Mouse (Mus musculus) pancreas, adult 10 weeks (tissue): Measurements from ENCODE around the gene Catsper4. TPM values are rescaled to one million over a fixed set of nuclear protein-coding genes. Genes with fewer than 3 reads are reported as not detected.

ENCODE experiments used
- polyA plus RNA-seq: library from polyadenylated mRNA; stranded (reverse); fragments of 350-450 nt; fragmentation: Illumina TruSeq; extraction: RNeasy Lipid Tissue Mini Kit (QIAGEN cat#74804); gene quantifications from one replicate; pipeline ENCODE4 v1.2.3, GENCODE M21; 2015; ENCODE audit warnings: low read depth, low replicate concordance; ENCODE audit not compliant: insufficient read depth

The Catsper4 gene
- polyA plus RNA-seq = 0.65 TPM

DNA sequence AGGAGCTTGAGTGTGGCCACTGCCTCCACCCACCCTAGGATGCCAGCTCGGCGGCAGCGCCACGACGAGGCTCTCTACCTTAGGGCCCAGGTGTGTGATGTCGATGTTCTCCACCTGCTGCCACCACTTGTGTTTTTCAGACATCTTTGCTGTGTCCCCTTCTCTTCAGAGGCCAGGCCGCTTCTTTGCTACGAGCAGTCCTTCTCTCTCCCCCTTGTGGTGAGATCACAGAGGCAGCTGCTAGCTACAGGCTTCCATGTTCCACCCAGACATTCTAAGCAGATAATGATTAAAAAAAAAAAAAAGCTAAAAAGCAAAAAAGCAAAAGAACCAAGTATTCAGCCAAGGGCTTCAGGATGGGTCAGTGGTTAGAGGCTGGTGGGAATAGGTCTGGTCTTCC lies at the start of gene Catsper4:
TSS of gene Catsper4 (minus strand) at position 190 of the 400 bp plus-strand sequence.

DNA sequence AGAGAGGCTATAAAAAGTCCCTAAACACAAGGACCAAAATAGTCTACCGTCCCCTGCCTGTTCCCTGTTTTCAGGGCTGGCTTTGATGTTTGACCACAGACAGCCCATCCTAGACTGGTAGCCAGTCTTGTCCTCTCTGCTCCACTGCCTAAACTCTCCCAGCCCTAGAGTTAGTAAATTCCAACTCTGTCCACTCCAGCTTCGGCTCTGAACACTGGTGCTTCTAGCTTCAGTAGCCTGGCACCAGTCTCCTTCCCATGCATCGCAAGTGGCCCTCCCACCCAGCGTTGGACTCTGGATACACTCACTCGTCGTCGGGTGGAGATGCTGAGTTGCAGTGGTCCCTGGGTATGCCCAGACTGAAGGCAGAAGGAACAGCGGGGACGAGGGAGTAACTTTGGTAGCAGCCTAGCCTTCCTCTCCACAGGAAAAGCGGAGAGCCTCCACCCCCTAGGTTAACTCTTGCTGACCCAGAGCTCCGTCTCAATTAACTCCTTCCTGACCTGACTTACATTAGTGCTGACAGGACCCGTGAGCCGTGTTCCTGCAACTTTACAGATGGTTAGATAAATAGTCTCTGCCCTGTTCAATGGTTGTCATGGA lies 26.6 kb upstream of the Catsper4 start, which contains the start of gene Grrp1:
TSS of gene Grrp1 (minus strand) at position 385 of the 603 bp plus-strand sequence.

DNA sequence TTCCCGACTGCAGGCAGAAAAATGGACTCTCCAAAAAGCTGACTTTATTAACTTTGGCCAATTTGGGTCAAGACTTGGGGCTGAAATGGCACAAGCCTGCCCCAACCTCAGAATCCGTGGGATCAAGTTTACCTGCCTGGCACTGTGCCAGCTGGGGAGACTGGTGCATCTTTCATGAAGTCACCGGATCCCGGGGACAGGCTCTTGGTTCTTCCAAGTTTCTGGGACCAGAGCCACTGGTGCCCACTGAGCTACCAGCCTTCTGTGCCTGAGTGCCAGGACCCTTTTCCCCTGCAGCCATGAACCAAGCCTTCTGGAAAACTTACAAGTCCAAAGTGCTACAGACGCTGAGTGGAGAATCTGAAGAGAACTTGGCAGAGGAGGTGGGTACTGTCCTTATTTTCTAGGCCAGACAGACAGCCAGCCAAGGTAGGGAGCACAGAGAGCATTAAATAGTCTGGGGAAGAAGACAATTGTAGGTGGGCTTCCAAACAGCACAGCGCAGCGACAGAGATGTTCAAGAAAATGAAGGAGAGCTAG lies 19.6 kb upstream of the Catsper4 start, which contains the start of gene Gm30191:
TSS of gene Gm30191 (plus strand) at position 217 of the 540 bp plus-strand sequence.

DNA sequence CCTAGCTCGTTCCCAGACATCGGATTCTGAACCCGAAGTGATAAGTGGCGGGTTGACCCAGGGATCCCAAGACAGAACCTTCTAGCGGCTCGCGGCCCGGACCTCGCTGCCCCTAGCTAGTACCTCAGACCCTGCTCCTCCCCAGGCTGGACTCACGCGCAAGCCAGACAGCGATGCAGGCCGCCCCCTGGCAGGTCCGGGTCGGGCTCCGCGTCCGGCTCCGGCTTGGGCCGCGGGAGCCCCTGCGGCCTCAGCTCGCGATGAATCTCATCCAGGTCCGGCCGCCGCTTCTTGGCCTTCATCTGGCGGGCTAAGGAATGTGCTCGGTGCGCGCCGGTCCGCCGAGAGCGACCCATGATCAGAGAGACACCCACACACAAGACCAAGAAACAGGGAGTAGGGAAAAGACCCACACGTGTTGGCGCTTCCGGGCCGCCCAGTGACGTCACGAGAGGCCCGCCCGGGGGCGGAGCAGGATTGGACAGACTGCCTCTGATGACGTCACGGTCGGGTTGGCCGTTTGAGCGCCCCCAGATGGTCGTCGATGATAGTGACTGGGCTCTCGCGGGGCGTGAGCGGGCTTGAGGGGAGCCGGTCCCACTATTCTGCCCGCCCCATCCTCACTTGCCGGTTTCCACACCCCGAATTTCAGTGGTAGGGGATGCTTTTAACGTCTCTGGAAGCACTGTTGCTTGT lies 18.1 kb upstream of the Catsper4 start, which contains the start of gene Zfp593:
TSS of gene Zfp593 (minus strand) at position 445 of the 696 bp plus-strand sequence.

DNA sequence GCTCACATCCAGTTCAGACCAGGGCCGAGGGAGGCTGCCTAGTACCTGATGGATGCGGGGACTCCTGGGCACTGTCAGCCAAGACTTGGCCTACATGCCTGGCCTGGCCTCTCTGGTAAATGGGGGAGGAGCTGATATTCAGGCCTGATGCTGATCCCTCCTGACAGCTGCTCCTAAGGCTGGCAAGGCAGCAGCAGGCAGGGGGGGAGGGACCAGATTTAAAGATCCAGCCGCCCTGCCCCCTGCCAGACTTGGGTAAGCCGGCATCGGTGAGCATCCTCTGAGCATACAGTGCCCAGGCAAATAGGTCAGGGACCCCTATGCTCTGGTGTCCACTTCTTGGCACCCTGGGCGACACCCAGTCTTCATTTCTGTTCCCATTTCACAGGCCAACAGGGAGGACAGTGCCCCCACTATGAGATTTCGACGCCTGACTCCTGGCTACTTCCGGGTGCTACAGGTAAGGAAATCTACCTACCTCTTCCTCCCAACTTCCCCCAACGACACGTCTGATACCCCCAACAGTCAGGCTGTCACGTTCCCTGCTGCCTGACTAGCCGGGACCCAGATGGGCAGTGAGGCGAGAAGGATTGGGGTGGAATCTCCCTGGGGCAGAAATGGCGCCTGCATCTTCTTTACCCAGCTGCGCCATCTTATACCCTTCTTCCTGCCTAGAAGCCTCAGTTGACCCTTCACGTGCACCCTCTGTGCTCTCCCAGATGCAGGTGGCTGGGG lies 16.5 kb upstream of the Catsper4 start, which contains the start of gene E130218I03Rik:
TSS of gene E130218I03Rik (plus strand) at position 147 of the 735 bp plus-strand sequence.

DNA sequence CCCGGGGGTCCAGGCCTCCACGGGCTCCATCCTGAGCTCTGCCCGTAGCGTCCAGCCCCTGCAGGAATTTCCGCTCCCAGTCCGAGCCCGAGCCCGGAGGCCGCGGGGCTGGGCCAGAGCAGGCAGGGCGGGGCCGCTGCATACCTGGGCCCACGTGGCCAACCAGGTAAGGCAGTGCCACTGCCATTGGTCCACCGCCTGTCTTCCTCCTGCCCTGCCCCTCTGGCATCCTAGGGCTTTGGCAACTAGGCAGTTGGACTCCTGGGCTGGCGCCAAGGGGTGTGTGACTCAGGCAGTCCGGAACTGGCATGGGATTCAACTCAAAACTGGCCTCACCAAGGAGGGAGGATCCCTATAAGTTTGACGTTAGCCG lies 11.1 kb upstream of the Catsper4 start, which contains the start of gene Cnksr1:
TSS of gene Cnksr1 (minus strand) at position 121 of the 373 bp plus-strand sequence.

DNA sequence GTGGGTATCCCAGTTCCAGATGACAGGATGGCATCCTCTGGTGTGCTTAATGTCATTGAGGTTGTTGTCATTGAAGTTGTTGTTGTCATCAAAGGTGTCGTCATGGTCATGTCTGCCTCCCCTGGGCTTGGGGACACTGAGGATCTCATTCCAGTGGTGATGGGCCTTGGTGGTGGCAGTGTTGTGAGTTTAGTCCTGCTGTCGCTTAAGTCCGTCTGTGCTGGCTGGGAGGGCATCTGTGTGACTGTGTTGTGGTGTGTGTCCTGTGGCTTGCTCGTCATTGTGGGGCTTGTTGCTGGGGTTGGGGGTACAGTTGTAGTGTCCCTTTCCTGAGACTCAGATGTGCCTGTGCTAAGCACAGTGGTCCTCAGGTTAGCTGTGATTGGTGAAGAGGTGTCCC lies 24.3 kb downstream of the Catsper4 start, which contains the start of gene Gm7534:
TSS of gene Gm7534 (minus strand) at position 101 of the 400 bp plus-strand sequence.

Other genes with a start within 250 kb of the Catsper4 start
- gene Dhdds, start 226.5 kb downstream of the Catsper4 start, polyA plus RNA-seq = 8.8 TPM
- gene Lin28a, start 208.5 kb downstream of the Catsper4 start, polyA plus RNA-seq = not detected
- gene Zfp683, start 173.5 kb downstream of the Catsper4 start, polyA plus RNA-seq = not detected
- not detected for gene Crybg2, start 166.6 kb downstream of the Catsper4 start, polyA plus RNA-seq
- gene Cd52, start 132.3 kb downstream of the Catsper4 start, polyA plus RNA-seq = 12.5 TPM
- 2.3 TPM for gene Ubxn11, start 124.8 kb downstream of the Catsper4 start, polyA plus RNA-seq
- 68.4 TPM for gene Sh3bgrl3, start 98.6 kb downstream of the Catsper4 start, polyA plus RNA-seq
- 12.7 TPM for gene Cep85, start 40.3 kb downstream of the Catsper4 start, polyA plus RNA-seq
- not detected for gene Gm7534, start 24.4 kb downstream of the Catsper4 start, polyA plus RNA-seq
- 4.4 TPM for gene Cnksr1, start 11.0 kb upstream of the Catsper4 start, polyA plus RNA-seq
- gene E130218I03Rik, start 16.3 kb upstream of the Catsper4 start, polyA plus RNA-seq = not detected
- 2.0 TPM for gene Zfp593, start 18.2 kb upstream of the Catsper4 start, polyA plus RNA-seq
- not detected for gene Gm30191, start 19.6 kb upstream of the Catsper4 start, polyA plus RNA-seq
- 6.8 TPM for gene Grrp1, start 26.7 kb upstream of the Catsper4 start, polyA plus RNA-seq
- gene Pdik1l, start 60.5 kb upstream of the Catsper4 start, polyA plus RNA-seq = 1.6 TPM
- not detected for gene Trim63, start 87.7 kb upstream of the Catsper4 start, polyA plus RNA-seq
- 1.2 TPM for gene Slc30a2, start 115.8 kb upstream of the Catsper4 start, polyA plus RNA-seq
- gene Extl1, start 156.5 kb upstream of the Catsper4 start, polyA plus RNA-seq = 4.4 TPM
- 4.3 TPM for gene Pafah2, start 168.9 kb upstream of the Catsper4 start, polyA plus RNA-seq
- 9.7 TPM for gene Stmn1, start 240.9 kb upstream of the Catsper4 start, polyA plus RNA-seq